Mouse (Mus musculus) hindbrain, postnatal 0 days (tissue): Measurements from ENCODE around the gene Fbxo44. TPM values are rescaled to one million over a fixed set of nuclear protein-coding genes. Genes with fewer than 3 reads are reported as not detected.
A peak's percentile ranks its signal among the peaks of the same experiment; 100 is the strongest.
"Not testable (repeated sequence)": the region's sequence is repeated elsewhere in the genome, so short reads cannot be mapped to it uniquely, and the experiment has no call there.

Source experiments
- ATAC-seq: fragments of 200-750 bp; cut with Nextera tagmentation; 2 replicates; pipeline ENCODE4 v1.8.0; 2017; ENCODE audit warnings: mild to moderate bottlenecking, moderate TSS enrichment, moderate library complexity
- DNase-seq: peaks from one replicate; pipeline ENCODE4 v3.0.0-alpha.2; 2015; ENCODE audit warnings: low spot score
- H3K27ac ChIP-seq: fragments of 300-500 bp; sonication (generic); 2 replicates; pipeline ENCODE4 v1.5.1; 2014; ENCODE audit warnings: mild to moderate bottlenecking
- H3K27me3 ChIP-seq: fragments of 300-500 bp; sonication (generic); 2 replicates; pipeline ENCODE4 v1.6.1; 2014; ENCODE audit warnings: low read length, mixed read lengths; ENCODE audit not compliant: insufficient read depth
- H3K36me3 ChIP-seq: fragments of 300-500 bp; sonication (generic); 2 replicates; pipeline ENCODE4 v1.6.1; 2014; ENCODE audit warnings: low read length, mixed read lengths; ENCODE audit not compliant: insufficient read depth
- H3K4me1 ChIP-seq: fragments of 300-500 bp; sonication (generic); 2 replicates; pipeline ENCODE4 v1.6.1; 2014; ENCODE audit warnings: antibody characterized with exemption, low read length, mixed read lengths; ENCODE audit not compliant: insufficient read depth
- H3K4me2 ChIP-seq: fragments of 300-500 bp; sonication (generic); 2 replicates; pipeline ENCODE4 v1.6.1; 2014; ENCODE audit warnings: low read depth, mild to moderate bottlenecking, low read length, moderate library complexity, mixed read lengths
- H3K4me3 ChIP-seq: fragments of 300-500 bp; sonication (generic); 2 replicates; pipeline ENCODE4 v1.5.1; 2014; ENCODE audit warnings: low read length
- H3K9ac ChIP-seq: fragments of 300-500 bp; sonication (generic); replicated peaks from 2 replicates; pipeline ENCODE4 v1.6.1; 2014; ENCODE audit warnings: mild to moderate bottlenecking, low read length, moderate library complexity, mixed read lengths
- H3K9me3 ChIP-seq: fragments of 300-500 bp; sonication (generic); 2 replicates; pipeline ENCODE4 v1.6.1; 2016; ENCODE audit warnings: low read length, mixed read lengths
- CTCF ChIP-seq: IDR thresholded peaks from 2 replicates; pipeline ENCODE4 v1.5.1; 2016; ENCODE audit warnings: antibody characterized with exemption, control low read depth, low read depth
- WGBS: fragments of 180-500 bp; shearing (Covaris S2); extraction: QIAGEN DNeasy Blood & Tissue Kit; methylation state at CpG from one replicate; pipeline ENCODE4 v1.1.7; 2014; 5-methylcytosine and 5-hydroxymethylcytosine counted together
- polyA plus RNA-seq: library from polyadenylated mRNA; unstranded; fragments of >200 nt; fragmentation: Nextera tagmentation; extraction: Ambion mirVana; gene quantifications from 2 replicates; pipeline ENCODE4 v1.2.1, GENCODE M21; 2015
- total RNA-seq: library from RNA; depleted of rRNA; stranded (reverse); fragments of >200 nt; gene quantifications from 2 replicates; pipeline ENCODE4 v1.2.3, GENCODE M21; 2014

Gene Fbxo44
- total and polyA plus RNA-seq, 2 experiments from 2014 or later, result 118 to 199 TPM

DNA sequence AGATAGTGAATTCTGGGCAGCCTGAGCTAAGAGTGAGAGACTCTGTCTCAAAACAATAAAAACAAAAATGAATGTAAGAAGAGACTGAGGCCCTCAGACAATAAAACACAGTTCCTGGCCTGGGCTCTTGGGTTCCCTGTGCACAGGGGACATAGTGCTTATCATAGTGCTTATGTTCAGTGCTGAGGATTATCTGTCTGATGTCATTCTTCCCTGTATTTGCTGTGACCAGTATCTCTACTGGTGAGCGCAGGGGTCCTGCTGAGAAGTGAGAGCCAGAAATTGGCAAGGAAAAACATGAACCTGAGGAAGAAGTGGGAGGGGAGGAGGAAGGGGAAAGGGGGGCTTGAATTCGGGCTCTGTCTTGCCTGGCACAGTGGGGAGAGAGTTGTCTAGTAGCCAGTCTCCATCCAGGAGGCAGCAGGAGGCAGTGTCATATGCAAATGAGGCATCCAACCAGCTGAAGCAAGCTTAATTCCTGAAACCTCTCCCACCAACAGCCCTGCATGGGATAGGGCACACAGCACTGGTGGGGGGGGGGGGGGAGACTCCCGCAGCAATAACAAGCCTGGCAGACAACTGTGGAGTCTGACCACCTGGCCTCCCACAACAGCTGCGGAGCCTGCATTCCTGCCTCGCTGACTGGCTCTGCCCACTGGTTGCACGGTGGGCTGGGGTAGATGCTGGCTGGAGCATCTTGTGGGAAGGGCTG lies 38.1 kb downstream of the Fbxo44 start:
- no peaks in the 10 kb centered on the region for H3K9me3 ChIP-seq
- H3K4me3 ChIP-seq, result no peak overlapping the region
- peak overlapping the region; percentile 78 for H3K27ac ChIP-seq
- no peak for TF ChIP-seq CTCF
- ATAC-seq (peak; percentile 85), DNase-seq (peak; percentile 84)
- 10% methylated on average over 6 of the region's 6 CpGs for WGBS
- peaks cover 12% of the 10 kb centered on the region; the same call in 1 of the 2 replicates for H3K4me1 ChIP-seq
- no peaks in the 10 kb centered on the region for H3K27me3 ChIP-seq
- no peaks in the 10 kb centered on the region for H3K36me3 ChIP-seq
- no peak overlapping the region for H3K4me2 ChIP-seq
- H3K9ac ChIP-seq, result peak overlapping the region; percentile 0; the same call in 1 of the 2 replicates

GRCm38 (mm10) chr4:148121362-148121761 lies 38.9 kb downstream of the Fbxo44 start:
- no peak overlapping the region for H3K4me3 ChIP-seq
- no peaks in the 10 kb centered on the region for H3K36me3 ChIP-seq
- H3K4me1 ChIP-seq, result peaks cover 12% of the 10 kb centered on the region; the same call in 1 of the 2 replicates
- no peak for TF ChIP-seq CTCF
- no peaks in the 10 kb centered on the region for H3K9me3 ChIP-seq
- no peaks in the 10 kb centered on the region for H3K27me3 ChIP-seq
- WGBS, result 33% methylated on average over 4 of the region's 4 CpGs
- DNase-seq (peak; percentile 93), ATAC-seq (peak; percentile 81)
- no peak overlapping the region for H3K4me2 ChIP-seq
- H3K9ac ChIP-seq, result peak overlapping the region; percentile 0; the same call in 1 of the 2 replicates
- H3K27ac ChIP-seq, result peak overlapping the region; percentile 78

GRCm38 (mm10) chr4:148120555-148120954 lies 39.7 kb downstream of the Fbxo44 start:
- no peak for ATAC-seq
- Histone ChIP-seq H3K27ac (peak overlapping the region; percentile 78), H3K9ac (no peak overlapping the region), H3K4me2 (no peak overlapping the region), H3K9me3 (no peaks in the 10 kb centered on the region), H3K4me1 (peaks cover 7% of the 10 kb centered on the region; the same call in 1 of the 2 replicates), H3K36me3 (no peaks in the 10 kb centered on the region), H3K4me3 (no peak overlapping the region), H3K27me3 (no peaks in the 10 kb centered on the region)
- no peak for TF ChIP-seq CTCF
- DNase-seq, result no peak
- 38% methylated on average over 9 of the region's 9 CpGs for WGBS

GRCm38 (mm10) chr4:148119578-148119977 lies 40.7 kb downstream of the Fbxo44 start:
- not testable (repeated sequence) for ATAC-seq, H3K4me1 ChIP-seq, DNase-seq, H3K27me3 ChIP-seq, H3K4me2 ChIP-seq, H3K36me3 ChIP-seq, H3K9ac ChIP-seq, H3K27ac ChIP-seq, H3K9me3 ChIP-seq, H3K4me3 ChIP-seq
- WGBS, result 88% methylated on average over 9 of the region's 9 CpGs
- TF ChIP-seq CTCF, result peak; percentile 35

GRCm38 (mm10) chr4:148117392-148117791 lies 42.9 kb downstream of the Fbxo44 start:
- ATAC-seq, result no peak

GRCm38 (mm10) chr4:148116657-148117056 lies 43.6 kb downstream of the Fbxo44 start:
- Histone ChIP-seq H3K9ac (no peak overlapping the region), H3K36me3 (no peaks in the 10 kb centered on the region), H3K9me3 (no peaks in the 10 kb centered on the region), H3K27ac (no peak overlapping the region), H3K27me3 (no peaks in the 10 kb centered on the region), H3K4me2 (no peak overlapping the region), H3K4me3 (no peak overlapping the region), H3K4me1 (peaks cover 4% of the 10 kb centered on the region; the same call in 1 of the 2 replicates)
- ATAC-seq, result no peak
- TF ChIP-seq CTCF, result peak; percentile 54
- 81% methylated on average over 4 of the region's 4 CpGs for WGBS
- no peak for DNase-seq

More at GRCm38 (mm10) chr4:148117392-148117791, 42.9 kb downstream of the Fbxo44 start:
- Histone ChIP-seq H3K36me3 (no peaks in the 10 kb centered on the region), H3K27me3 (no peaks in the 10 kb centered on the region), H3K27ac (no peak overlapping the region), H3K9ac (no peak overlapping the region), H3K4me2 (no peak overlapping the region), H3K4me3 (no peak overlapping the region), H3K9me3 (no peaks in the 10 kb centered on the region), H3K4me1 (peaks cover 7% of the 10 kb centered on the region; the same call in 1 of the 2 replicates)
- TF ChIP-seq CTCF, result peak; percentile 56
- DNase-seq, result no peak
- WGBS, result 71% methylated on average over 4 of the region's 4 CpGs

- 7% methylated on average over 15 of the region's 15 CpGs for WGBS
- DNase-seq (no peak), ATAC-seq (no peak)
- peaks cover 4% of the 10 kb centered on the region; the same call in 1 of the 2 replicates for H3K4me1 ChIP-seq
- H3K27me3 ChIP-seq, result no peaks in the 10 kb centered on the region
- H3K9ac ChIP-seq, result no peak overlapping the region
- no peaks in the 10 kb centered on the region for H3K36me3 ChIP-seq
- peak; percentile 35 for TF ChIP-seq CTCF
- no peaks in the 10 kb centered on the region for H3K9me3 ChIP-seq
- no peak overlapping the region for H3K4me3 ChIP-seq
- H3K4me2 ChIP-seq, result no peak overlapping the region
- H3K27ac ChIP-seq, result peak overlapping the region; percentile 52; the same call in 1 of the 2 replicates
Measured at GRCm38 (mm10) chr4:148115467-148115866, 44.8 kb downstream of the Fbxo44 start.
